Comparison of ENCODE assay signal across 8 mouse cellular contexts in the genomic region with DNA sequence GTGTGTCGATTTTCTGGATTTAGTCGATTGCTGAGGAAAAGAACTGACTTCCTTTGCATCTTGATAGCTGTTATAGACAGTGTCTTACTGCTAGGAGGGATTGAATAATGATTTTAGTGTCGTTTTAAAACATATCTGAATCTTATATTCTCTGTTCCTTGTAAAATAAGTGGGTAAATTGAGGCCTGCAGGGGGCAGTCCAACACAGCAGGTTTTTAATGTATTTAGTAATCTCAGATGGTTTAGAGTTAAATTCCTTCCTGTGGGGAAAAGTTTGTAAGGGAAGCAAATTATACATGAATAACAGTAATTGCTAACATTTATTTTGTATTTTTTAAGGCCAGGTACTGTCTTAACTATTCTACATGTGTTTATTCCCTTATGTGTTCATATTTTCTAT.
A peak's percentile ranks its signal among the peaks of the same experiment; 100 is the strongest.
DNase-seq lines count a peak whose midpoint lies in the region; ATAC-seq and TF ChIP-seq lines count a peak whose summit lies in the region.

No protein-coding gene starts in this region.

- no peak overlapping the region for H3K4me2 ChIP-seq in neural tube, embryonic 11.5 days (ENCODE audit: low read depth)

- H3K4me3 ChIP-seq in heart, embryonic 10.5 days, result no peak overlapping the region
- H3K4me3 ChIP-seq in thymus, adult 2 months (ENCODE audit: control insufficient read depth, insufficient read depth, low read length), result no peak overlapping the region
- H3K4me3 ChIP-seq in layer of hippocampus, adult 2 months, result no peak overlapping the region
- H3K4me3 ChIP-seq in neural tube, embryonic 11.5 days (ENCODE audit: low read depth, low read length), result no peak overlapping the region

- 0 out of 2 replicates have a peak, but pooled peaks cover under 1% of the 10 kb centered on the region for H3K36me3 ChIP-seq in heart, embryonic 10.5 days
- H3K36me3 ChIP-seq in thymus, adult 2 months (ENCODE audit: control insufficient read depth, insufficient read depth, low read length), result no peaks in the 10 kb centered on the region
- no peaks in the 10 kb centered on the region for H3K36me3 ChIP-seq in neural tube, embryonic 11.5 days (ENCODE audit: control insufficient read depth, insufficient read depth, low read length)

- no peak for TF ChIP-seq POLR2A in thymus, adult 2 months (IDR thresholded peaks at IDR 0.05; ENCODE audit: control insufficient read depth, extremely low read depth, insufficient read depth, low read length, poor library complexity)

- H3K9ac ChIP-seq in neural tube, embryonic 11.5 days (ENCODE audit: low read length), result no peak overlapping the region

- 0 out of 2 replicates have a peak, but pooled peaks cover 3% of the 10 kb centered on the region for H3K4me1 ChIP-seq in heart, embryonic 10.5 days
- H3K4me1 ChIP-seq in thymus, adult 2 months (replicated peaks; ENCODE audit: control insufficient read depth, insufficient read depth, low read length), result no peaks in the 10 kb centered on the region
- H3K4me1 ChIP-seq in neural tube, embryonic 11.5 days (ENCODE audit: control insufficient read depth, insufficient read depth, low read length), result no peaks in the 10 kb centered on the region

- no peaks in the 10 kb centered on the region for H3K9me3 ChIP-seq in heart, embryonic 10.5 days
- H3K9me3 ChIP-seq in neural tube, embryonic 11.5 days (ENCODE audit: control insufficient read depth, low read length), result no peaks in the 10 kb centered on the region

- TF ChIP-seq CTCF in thymus, adult 2 months (IDR thresholded peaks at IDR 0.05; ENCODE audit: borderline replicate concordance, control insufficient read depth, extremely low read depth, insufficient read depth, low read length, poor library complexity), result no peak
- peak; percentile 88 for TF ChIP-seq CTCF in layer of hippocampus, adult 2 months (conservative IDR thresholded peaks at IDR 0.05)

- no peak for ATAC-seq in neural tube, embryonic 11.5 days (ENCODE audit: insufficient read depth, low FRiP score, low TSS enrichment)
- ATAC-seq in granulocyte monocyte progenitor cell, adult 5-6 weeks (replicated peaks; ENCODE audit: poor library complexity, severe bottlenecking), result no peak

- no peaks in the 10 kb centered on the region for H3K27me3 ChIP-seq in heart, embryonic 10.5 days (ENCODE audit: insufficient read depth, poor library complexity, severe bottlenecking)
- H3K27me3 ChIP-seq in thymus, adult 2 months (ENCODE audit: control insufficient read depth, insufficient read depth, low read length), result no peaks in the 10 kb centered on the region
- H3K27me3 ChIP-seq in neural tube, embryonic 11.5 days (ENCODE audit: control insufficient read depth, insufficient read depth, low read length), result no peaks in the 10 kb centered on the region

- 63% methylated on average over 3 of the region's 3 CpGs for WGBS in heart, embryonic 10.5 days
- 56% methylated on average over 3 of the region's 3 CpGs for WGBS in thymus, adult 2 months
- 75% methylated on average over 3 of the region's 3 CpGs for WGBS in neural tube, embryonic 11.5 days

- no peak overlapping the region for H3K27ac ChIP-seq in heart, embryonic 10.5 days
- no peak overlapping the region for H3K27ac ChIP-seq in thymus, adult 2 months (ENCODE audit: control insufficient read depth, insufficient read depth, low read length)
- no peak overlapping the region for H3K27ac ChIP-seq in layer of hippocampus, adult 2 months
- H3K27ac ChIP-seq in neural tube, embryonic 11.5 days (ENCODE audit: low read depth, low read length), result no peak overlapping the region

- DNase-seq in heart, adult 8-10 months (ENCODE audit: low spot score), result peak; percentile 27
- no peak for DNase-seq in heart, embryonic 10.5 days (ENCODE audit: low spot score)
- peak; percentile 54 for DNase-seq in thymus, adult 2 months
- no peak for DNase-seq in thymus, adult 18-20 months
- peak; percentile 42 for DNase-seq in c-Kit-positive CD71-positive TER-119-positive erythroid progenitor cells, embryonic 14.5 days (ENCODE audit: low spot score)
- peak; percentile 28 to 63 for DNase-seq in layer of hippocampus, adult 2 months (ENCODE audit: low spot score in 2 of 2)
- DNase-seq in neural tube, embryonic 11.5 days (ENCODE audit: low spot score), result peak; percentile 42

Comparison
In these comparisons a context has a peak if more than half of its experiments do, and no peak if none do; other contexts are left out.
1. DNase-seq: peak in heart, adult 8-10 months (single experiment), thymus, adult 2 months (single experiment), c-Kit-positive CD71-positive TER-119-positive erythroid progenitor cells, embryonic 14.5 days (single experiment), layer of hippocampus, adult 2 months (2 of 2) and neural tube, embryonic 11.5 days (single experiment); none in heart, embryonic 10.5 days (single experiment) and thymus, adult 18-20 months (0 of 2).